Mouse (Mus musculus) brain, embryonic 14.5 days (tissue): ENCODE measurements around the gene Sdsl.
"Not testable (repeated sequence)": the region's sequence is repeated elsewhere in the genome, so short reads cannot be mapped to it uniquely, and the experiment has no call there.

Experiments used
- CTCF ChIP-seq: fragments of 200-500 bp; IDR thresholded peaks from 2 replicates; pipeline ENCODE4 v1.5.1; 2012; ENCODE audit warnings: inconsistent platforms, mild to moderate bottlenecking, moderate library complexity, borderline replicate concordance; ENCODE audit not compliant: insufficient read depth, insufficient read length; ENCODE audit errors: extremely low read depth
- POLR2A ChIP-seq: fragments of 200-500 bp; IDR thresholded peaks from 2 replicates; pipeline ENCODE4 v1.6.1; 2012; ENCODE audit warnings: mild to moderate bottlenecking, inconsistent platforms, borderline replicate concordance; ENCODE audit not compliant: poor library complexity, insufficient read depth, insufficient read length, severe bottlenecking; ENCODE audit errors: extremely low read depth

DNA sequence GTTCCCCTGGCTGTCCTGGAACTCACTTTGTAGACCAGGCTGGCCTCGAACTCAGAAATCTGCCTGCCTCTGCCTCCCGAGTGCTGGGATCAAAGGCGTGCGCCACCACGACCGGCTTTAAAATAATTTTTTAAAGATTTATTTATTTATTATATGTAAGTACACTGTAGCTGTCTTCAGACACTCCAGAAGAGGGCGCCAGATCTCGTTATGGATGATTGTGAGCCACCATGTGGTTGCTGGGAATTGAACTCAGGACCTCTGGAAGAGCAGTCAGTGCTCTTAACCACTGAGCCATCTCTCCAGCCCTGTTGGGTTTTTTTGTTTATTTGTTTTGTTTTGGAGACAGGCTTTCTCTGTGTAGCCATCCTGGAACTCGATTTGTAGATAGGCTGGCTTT is 28.0 kb upstream of the Sdsl start:
- not testable (repeated sequence) for TF ChIP-seq CTCF, POLR2A
